Mouse (Mus musculus) ES-E14 (cell line): Measurements from ENCODE around the gene Esyt1. TPM values are rescaled to one million over a fixed set of nuclear protein-coding genes. Genes with fewer than 3 reads are reported as not detected.

Experiments used
- DNase-seq: peaks from one replicate; pipeline ENCODE4 v3.0.0-alpha.2; 2013; ENCODE audit warnings: low read depth, low spot score
- H3K27ac ChIP-seq: 2 replicates; pipeline ENCODE4 v1.5.1; 2012; ENCODE audit warnings: low read depth, mild to moderate bottlenecking, low read length, moderate library complexity, mixed read lengths; ENCODE audit not compliant: poor library complexity, insufficient read depth, severe bottlenecking
- H3K36me3 ChIP-seq: 2 replicates; pipeline ENCODE4 v1.6.1; 2012; ENCODE audit warnings: mild to moderate bottlenecking, low read length, moderate library complexity, mixed read lengths; ENCODE audit not compliant: control insufficient read depth, poor library complexity, insufficient read depth, severe bottlenecking
- H3K4me1 ChIP-seq, 2 experiments: fragments of 150-350 bp in 1 of 2; sonication (generic) in 1 of 2; 2 replicates each; pipeline ENCODE4 v1.6.1; 2012; ENCODE audit warnings: low read length in 2 of 2, mild to moderate bottlenecking in 1 of 2, mixed read lengths in 1 of 2; ENCODE audit not compliant: control insufficient read depth in 2 of 2, insufficient read depth in 2 of 2, poor library complexity in 1 of 2
- H3K4me3 ChIP-seq, 2 experiments: fragments of 150-350 bp in 1 of 2; sonication (generic) in 1 of 2; 2 replicates each; pipeline ENCODE4 v1.5.1; 2012; ENCODE audit warnings: low read length in 2 of 2, low read depth in 1 of 2, mild to moderate bottlenecking in 1 of 2, mixed read lengths in 1 of 2; ENCODE audit not compliant: insufficient read depth in 1 of 2, poor library complexity in 1 of 2, severe bottlenecking in 1 of 2
- H3K9ac ChIP-seq: 2 replicates; pipeline ENCODE4 v1.6.1; 2012; ENCODE audit warnings: low read depth, mild to moderate bottlenecking, low read length, mixed read lengths; ENCODE audit not compliant: poor library complexity, insufficient read depth, severe bottlenecking
- H3K9me3 ChIP-seq: fragments of 150-350 bp; sonication (generic); 2 replicates; pipeline ENCODE4 v1.6.1; 2012; ENCODE audit warnings: low read depth, mild to moderate bottlenecking, low read length; ENCODE audit not compliant: control insufficient read depth, insufficient read depth
- CHD2 ChIP-seq: IDR thresholded peaks from 2 replicates; pipeline ENCODE4 v1.6.1; 2014; ENCODE audit warnings: mild to moderate bottlenecking, low read depth, low read length, inconsistent platforms
- HCFC1 ChIP-seq: IDR thresholded peaks from 2 replicates; pipeline ENCODE4 v1.6.1; 2012; ENCODE audit warnings: low read length, inconsistent platforms, borderline replicate concordance; ENCODE audit not compliant: insufficient read depth
- MAFK ChIP-seq: IDR thresholded peaks from 2 replicates; pipeline ENCODE4 v1.6.1; 2014; ENCODE audit warnings: mild to moderate bottlenecking, low read depth, low read length, inconsistent platforms; ENCODE audit not compliant: insufficient read depth
- ZC3H11A ChIP-seq: IDR thresholded peaks from 2 replicates; pipeline ENCODE4 v1.6.1; 2012; ENCODE audit warnings: low read depth, mild to moderate bottlenecking, inconsistent platforms, low read length, borderline replicate concordance
- ZNF384 ChIP-seq: IDR thresholded peaks from 2 replicates; pipeline ENCODE4 v1.6.1; 2012; ENCODE audit warnings: low read depth, low read length, inconsistent platforms
- in situ Hi-C, 2 experiments: fragments of 600-800 bp; cut with MboI; formaldehyde crosslinking; loops; one replicate each; pipeline ENCODE4 v1.15.1; 2025; ENCODE audit warnings: low sequenced_read_pairs in 2 of 2, inconsistent platforms in 1 of 2; ENCODE audit not compliant: unreplicated experiment in 2 of 2
- total RNA-seq: library from RNA; depleted of rRNA; stranded (reverse); fragments of 300-350 nt; gene quantifications from 2 replicates; pipeline ENCODE4 v1.2.3, GENCODE M21; 2012

Esyt1 gene
- total RNA-seq, 1 experiment = 62.7 TPM

- Histone ChIP-seq H3K4me1 (peaks cover 3% of the 10 kb centered on the region in 2 experiments; a peak in 2 of 4 replicates), H3K36me3 (peaks cover 21% of the 10 kb centered on the region), H3K9ac (no peak overlapping the region), H3K4me3 (no peak overlapping the region), H3K27ac (no peak overlapping the region), H3K9me3 (no peaks in the 10 kb centered on the region)
- TF ChIP-seq HCFC1 (no peak), MAFK (no peak), CHD2 (no peak), ZC3H11A (no peak), ZNF384 (no peak)
- no peak for DNase-seq
- in situ Hi-C loops = no loop called here
These were observed 3.3 kb downstream of the Esyt1 start for GRCm38 (mm10) chr10:128522351-128522750.

GRCm38 (mm10) chr10:128520591-128520990 is 5.1 kb downstream of the Esyt1 start:
- Histone ChIP-seq H3K36me3 (peaks cover 22% of the 10 kb centered on the region), H3K4me1 (peaks cover 0 to 8% of the 10 kb centered on the region in 2 experiments; a peak in 2 of 4 replicates), H3K9ac (no peak overlapping the region), H3K27ac (no peak overlapping the region), H3K4me3 (no peak overlapping the region), H3K9me3 (no peaks in the 10 kb centered on the region)
- TF ChIP-seq HCFC1 (no peak), CHD2 (no peak), ZC3H11A (no peak), MAFK (no peak), ZNF384 (no peak)
- no peak for DNase-seq
- in situ Hi-C loops = no loop called here

- peaks cover 0 to 10% of the 10 kb centered on the region in 2 experiments; a peak in 2 of 4 replicates for H3K4me1 ChIP-seq
- no peak overlapping the region for H3K4me3 ChIP-seq
- no peak overlapping the region for H3K27ac ChIP-seq
- no peaks in the 10 kb centered on the region for H3K9me3 ChIP-seq
- no peak overlapping the region for H3K9ac ChIP-seq
- DNase-seq = peak; percentile 46
- no peak for TF ChIP-seq CHD2
- H3K36me3 ChIP-seq = peaks cover 31% of the 10 kb centered on the region
- in situ Hi-C loops = no loop called here
These were observed 6.8 kb downstream of the Esyt1 start for GRCm38 (mm10) chr10:128518833-128519232.

DNA sequence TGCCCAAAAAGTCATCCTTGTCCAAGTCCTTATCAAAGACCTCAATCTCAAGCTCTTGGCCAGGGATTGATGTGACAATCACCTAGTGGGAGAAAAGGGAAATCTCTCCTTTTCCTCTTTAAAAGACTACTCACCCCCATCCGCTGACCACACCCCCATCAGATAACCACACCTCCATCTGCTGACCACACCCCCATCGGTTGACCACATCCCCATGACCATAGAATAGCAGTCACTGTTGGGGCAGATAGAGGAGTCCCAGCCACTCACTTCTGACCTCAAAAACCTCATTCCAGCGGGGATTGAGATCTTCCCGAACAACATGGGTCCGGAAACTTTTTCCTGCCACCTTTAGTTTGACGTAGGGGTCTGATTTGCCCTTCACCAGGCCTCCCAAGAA is 9.0 kb downstream of the Esyt1 start:
- H3K36me3 ChIP-seq = peaks cover 39% of the 10 kb centered on the region
- no peak overlapping the region for H3K9ac ChIP-seq
- no peak overlapping the region for H3K4me3 ChIP-seq
- in situ Hi-C loops = no loop called here
- H3K4me1 ChIP-seq = peaks cover 0 to 10% of the 10 kb centered on the region in 2 experiments; a peak in 2 of 4 replicates
- DNase-seq = no peak
- TF ChIP-seq ZNF384 (no peak), HCFC1 (no peak), MAFK (no peak), CHD2 (no peak), ZC3H11A (no peak)
- no peaks in the 10 kb centered on the region for H3K9me3 ChIP-seq
- no peak overlapping the region for H3K27ac ChIP-seq

DNA sequence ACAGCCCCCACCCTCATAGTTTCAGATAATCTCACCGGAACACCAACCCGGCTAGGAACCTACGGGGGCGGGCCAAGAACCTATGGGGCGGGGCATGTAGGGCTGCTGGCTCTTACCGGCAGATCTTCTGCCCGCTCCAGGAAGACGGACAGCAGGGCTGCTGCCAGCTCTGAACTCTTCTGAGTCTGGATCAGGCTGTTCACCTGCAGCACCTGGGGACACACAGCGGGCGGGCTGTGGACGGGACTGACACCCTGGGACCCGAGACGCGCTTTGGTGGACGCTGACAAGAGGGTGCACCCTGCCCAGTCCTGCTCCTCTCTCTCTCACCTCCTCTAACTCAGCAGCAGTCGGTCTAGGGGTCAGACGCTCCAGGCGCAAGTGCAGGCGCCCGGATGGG is 9.6 kb downstream of the Esyt1 start:
- no peak overlapping the region for H3K27ac ChIP-seq
- no peak overlapping the region for H3K9ac ChIP-seq
- in situ Hi-C loops = no loop called here
- TF ChIP-seq MAFK (no peak), ZC3H11A (no peak), HCFC1 (no peak), CHD2 (no peak), ZNF384 (no peak)
- no peaks in the 10 kb centered on the region for H3K9me3 ChIP-seq
- no peak for DNase-seq
- peak overlapping the region; percentile 34 to 53 for H3K4me3 ChIP-seq
- peaks cover 40% of the 10 kb centered on the region for H3K36me3 ChIP-seq
- H3K4me1 ChIP-seq = peaks cover 0 to 10% of the 10 kb centered on the region in 2 experiments; a peak in 2 of 4 replicates
